Mouse (Mus musculus) ES-Bruce4 (cell line): ENCODE data around the gene Vgll4. TPM values are rescaled to one million over a fixed set of nuclear protein-coding genes. Genes with fewer than 3 reads are reported as not detected.

Experiments used
- H3K27ac ChIP-seq: 2 replicates; pipeline ENCODE4 v1.5.1; 2012; ENCODE audit warnings: low read length, inconsistent platforms; ENCODE audit not compliant: insufficient read depth
- H3K27me3 ChIP-seq: 2 replicates; pipeline ENCODE4 v1.6.1; 2012; ENCODE audit warnings: mild to moderate bottlenecking, low read length, inconsistent platforms; ENCODE audit not compliant: control insufficient read depth, poor library complexity, insufficient read depth, severe bottlenecking
- H3K36me3 ChIP-seq: 2 replicates; pipeline ENCODE4 v1.6.1; 2012; ENCODE audit warnings: inconsistent platforms, mild to moderate bottlenecking, low read length, moderate library complexity; ENCODE audit not compliant: control insufficient read depth, poor library complexity, insufficient read depth, severe bottlenecking
- H3K4me1 ChIP-seq: one replicate; pipeline ENCODE4 v1.8.1; 2011; ENCODE audit warnings: low read length; ENCODE audit not compliant: control insufficient read depth, insufficient read depth
- H3K4me3 ChIP-seq: 2 replicates; pipeline ENCODE4 v1.5.1; 2011; ENCODE audit warnings: low read depth, mild to moderate bottlenecking, low read length
- H3K9ac ChIP-seq: 2 replicates; pipeline ENCODE4 v1.6.1; 2012; ENCODE audit warnings: low read depth, mild to moderate bottlenecking, inconsistent platforms; ENCODE audit not compliant: poor library complexity, severe bottlenecking
- H3K9me3 ChIP-seq: replicated peaks from 2 replicates; pipeline ENCODE4 v1.6.1; 2012; ENCODE audit warnings: mild to moderate bottlenecking, low read length, inconsistent platforms; ENCODE audit not compliant: control insufficient read depth, poor library complexity, insufficient read depth, severe bottlenecking
- CTCF ChIP-seq: IDR thresholded peaks from one replicate; pipeline ENCODE4 v1.8.1; 2011; ENCODE audit warnings: low read depth, low read length
- EP300 ChIP-seq: IDR thresholded peaks from 2 replicates; pipeline ENCODE4 v1.6.1; 2011; ENCODE audit warnings: low read depth, low read length; ENCODE audit not compliant: insufficient read depth
- POLR2A ChIP-seq: IDR thresholded peaks from one replicate; pipeline ENCODE4 v1.8.1; 2011; ENCODE audit warnings: low read length; ENCODE audit not compliant: insufficient read depth
- polyA plus RNA-seq: library from polyadenylated mRNA; stranded (reverse); fragments of >200 nt; gene quantifications from 2 replicates; pipeline ENCODE4 v1.2.4, GENCODE M21; 2011; ENCODE audit warnings: low read depth; ENCODE audit not compliant: missing spikeins, insufficient read depth, insufficient read length

Vgll4 gene
- polyA plus RNA-seq, 1 experiment: 37.3 TPM

GRCm38 (mm10) chr6:114920523-114921445, 49.0 kb downstream of the Vgll4 start:
- Histone ChIP-seq H3K9me3 (no peaks in the 10 kb centered on the region), H3K27ac (no peak overlapping the region), H3K9ac (no peak overlapping the region), H3K4me3 (no peak overlapping the region), H3K4me1 (peaks cover 2% of the 10 kb centered on the region), H3K27me3 (no peaks in the 10 kb centered on the region), H3K36me3 (no peaks in the 10 kb centered on the region)
- TF ChIP-seq CTCF (no peak), EP300 (no peak), POLR2A (no peak)

- H3K27me3 ChIP-seq: no peaks in the 10 kb centered on the region
- H3K36me3 ChIP-seq: no peaks in the 10 kb centered on the region
- peaks cover 2% of the 10 kb centered on the region for H3K4me1 ChIP-seq
- no peaks in the 10 kb centered on the region for H3K9me3 ChIP-seq
- H3K9ac ChIP-seq: no peak overlapping the region
- TF ChIP-seq EP300: no peak
- TF ChIP-seq CTCF: no peak
- TF ChIP-seq POLR2A: no peak
- no peak overlapping the region for H3K4me3 ChIP-seq
- H3K27ac ChIP-seq: no peak overlapping the region
Measured at GRCm38 (mm10) chr6:114919670-114920313, 50.0 kb downstream of the Vgll4 start.

GRCm38 (mm10) chr6:114918994-114919393, 50.8 kb downstream of the Vgll4 start:
- Histone ChIP-seq H3K9me3 (no peaks in the 10 kb centered on the region), H3K9ac (no peak overlapping the region), H3K27me3 (no peaks in the 10 kb centered on the region), H3K4me3 (no peak overlapping the region), H3K36me3 (no peaks in the 10 kb centered on the region), H3K27ac (no peak overlapping the region), H3K4me1 (peaks cover 2% of the 10 kb centered on the region)
- no peak for TF ChIP-seq CTCF
- no peak for TF ChIP-seq POLR2A
- TF ChIP-seq EP300: no peak

- Histone ChIP-seq H3K27me3 (no peaks in the 10 kb centered on the region), H3K9ac (no peak overlapping the region), H3K4me3 (no peak overlapping the region), H3K9me3 (no peaks in the 10 kb centered on the region), H3K36me3 (no peaks in the 10 kb centered on the region), H3K27ac (no peak overlapping the region), H3K4me1 (peaks cover 2% of the 10 kb centered on the region)
- TF ChIP-seq CTCF (no peak), EP300 (no peak)
Measured at GRCm38 (mm10) chr6:114917770-114918635, 51.8 kb downstream of the Vgll4 start.

- TF ChIP-seq POLR2A: no peak
- no peak for TF ChIP-seq CTCF
- TF ChIP-seq EP300: no peak
Measured at GRCm38 (mm10) chr6:114917129-114917528, 52.7 kb downstream of the Vgll4 start.

More at GRCm38 (mm10) chr6:114917129-114917528, 52.7 kb downstream of the Vgll4 start:
- Histone ChIP-seq H3K36me3 (no peaks in the 10 kb centered on the region), H3K4me3 (no peak overlapping the region), H3K4me1 (peaks cover 2% of the 10 kb centered on the region), H3K27ac (no peak overlapping the region), H3K9me3 (no peaks in the 10 kb centered on the region), H3K9ac (no peak overlapping the region), H3K27me3 (no peaks in the 10 kb centered on the region)
